Mouse (Mus musculus) heart, embryonic 11.5 days (tissue): ENCODE results near the gene Bmp6. TPM values are rescaled to one million over a fixed set of nuclear protein-coding genes. Genes with fewer than 3 reads are reported as not detected.

ENCODE experiments used
- ATAC-seq: fragments of 200-750 bp; cut with Nextera tagmentation; replicated peaks from 2 replicates; pipeline ENCODE4 v1.8.0; 2017; ENCODE audit warnings: moderate library complexity; ENCODE audit not compliant: insufficient number of reproducible peaks, low FRiP score, low TSS enrichment
- H3K27ac ChIP-seq: fragments of 300-500 bp; sonication (generic); 2 replicates; pipeline ENCODE4 v1.5.1; 2014; ENCODE audit warnings: mild to moderate bottlenecking, low read depth, low read length
- H3K27me3 ChIP-seq: fragments of 300-500 bp; sonication (generic); 2 replicates; pipeline ENCODE4 v1.6.1; 2014; ENCODE audit warnings: mild to moderate bottlenecking, low read length, mixed read lengths; ENCODE audit not compliant: control insufficient read depth, insufficient read depth
- H3K36me3 ChIP-seq: fragments of 300-500 bp; sonication (generic); 2 replicates; pipeline ENCODE4 v1.6.1; 2014; ENCODE audit warnings: mild to moderate bottlenecking, low read length, moderate library complexity, mixed read lengths; ENCODE audit not compliant: control insufficient read depth, insufficient read depth
- H3K4me1 ChIP-seq: fragments of 300-500 bp; sonication (generic); 2 replicates; pipeline ENCODE4 v1.6.1; 2014; ENCODE audit warnings: low read length; ENCODE audit not compliant: control insufficient read depth, insufficient read depth
- H3K4me2 ChIP-seq: fragments of 300-500 bp; sonication (generic); 2 replicates; pipeline ENCODE4 v1.6.1; 2014; ENCODE audit warnings: mild to moderate bottlenecking, moderate library complexity
- H3K4me3 ChIP-seq: fragments of 300-500 bp; sonication (generic); 2 replicates; pipeline ENCODE4 v1.5.1; 2014; ENCODE audit warnings: low read depth, low read length
- H3K9ac ChIP-seq: fragments of 300-500 bp; sonication (generic); 2 replicates; pipeline ENCODE4 v1.6.1; 2014; ENCODE audit warnings: mild to moderate bottlenecking, low read depth, low read length, moderate library complexity
- H3K9me3 ChIP-seq: fragments of 300-500 bp; sonication (generic); replicated peaks from 2 replicates; pipeline ENCODE4 v1.6.1; 2016; ENCODE audit warnings: low read length; ENCODE audit not compliant: control insufficient read depth
- WGBS: fragments of 180-500 bp; shearing (Covaris S2); extraction: QIAGEN DNeasy Blood & Tissue Kit; methylation state at CpG from one replicate; pipeline ENCODE4 v1.1.7; 2014; ENCODE audit not compliant: insufficient replicate concordance; 5-methylcytosine and 5-hydroxymethylcytosine counted together
- polyA plus RNA-seq: library from polyadenylated mRNA; unstranded; fragments of >200 nt; fragmentation: Nextera tagmentation; extraction: Ambion mirVana; gene quantifications from 2 replicates; pipeline ENCODE4 v1.2.1, GENCODE M21; 2014

Gene Bmp6
- polyA plus RNA-seq, 1 experiment from 2014 or later, result 2.6 TPM

DNA sequence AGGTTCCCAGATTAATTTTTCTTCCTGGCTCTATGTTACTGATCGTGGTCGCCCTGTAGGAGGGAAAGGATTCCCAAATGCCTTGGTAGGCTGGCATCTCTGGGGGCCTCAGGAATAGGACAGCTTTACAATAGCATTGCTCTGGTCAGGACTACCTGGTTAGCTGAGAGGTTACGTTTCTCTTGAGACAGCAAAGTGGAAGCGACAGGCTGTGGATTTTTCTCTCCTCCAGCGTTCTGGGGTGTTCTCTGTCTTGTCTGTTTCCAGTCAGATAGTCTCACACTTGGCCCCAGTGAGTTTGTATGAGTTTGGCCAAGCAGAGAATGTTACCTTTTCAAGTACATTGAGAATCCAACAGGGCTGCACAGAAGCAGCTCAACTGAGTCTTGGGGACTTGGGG, 106.5 kb downstream of the Bmp6 start:
- no peak overlapping the region for H3K4me2 ChIP-seq
- 81% methylated on average over 5 of the region's 5 CpGs for WGBS
- no peaks in the 10 kb centered on the region for H3K36me3 ChIP-seq
- H3K4me1 ChIP-seq, result peaks cover 9% of the 10 kb centered on the region; the same call in 1 of the 2 replicates
- no peak overlapping the region for H3K4me3 ChIP-seq
- peak overlapping the region; percentile 55; the same call in 1 of the 2 replicates for H3K27ac ChIP-seq
- no peaks in the 10 kb centered on the region for H3K9me3 ChIP-seq
- no peaks in the 10 kb centered on the region for H3K27me3 ChIP-seq
- ATAC-seq, result no peak
- no peak overlapping the region for H3K9ac ChIP-seq

- Histone ChIP-seq H3K27me3 (no peaks in the 10 kb centered on the region), H3K36me3 (no peaks in the 10 kb centered on the region), H3K27ac (no peak overlapping the region), H3K4me2 (no peak overlapping the region), H3K9ac (no peak overlapping the region), H3K4me3 (no peak overlapping the region), H3K9me3 (no peaks in the 10 kb centered on the region), H3K4me1 (no peaks in the 10 kb centered on the region)
- 69% methylated on average over 1 of the region's 1 CpGs for WGBS
- no peak for ATAC-seq
These were observed 118.5 kb downstream of the Bmp6 start for GRCm38 (mm10) chr13:38463410-38463809.

DNA sequence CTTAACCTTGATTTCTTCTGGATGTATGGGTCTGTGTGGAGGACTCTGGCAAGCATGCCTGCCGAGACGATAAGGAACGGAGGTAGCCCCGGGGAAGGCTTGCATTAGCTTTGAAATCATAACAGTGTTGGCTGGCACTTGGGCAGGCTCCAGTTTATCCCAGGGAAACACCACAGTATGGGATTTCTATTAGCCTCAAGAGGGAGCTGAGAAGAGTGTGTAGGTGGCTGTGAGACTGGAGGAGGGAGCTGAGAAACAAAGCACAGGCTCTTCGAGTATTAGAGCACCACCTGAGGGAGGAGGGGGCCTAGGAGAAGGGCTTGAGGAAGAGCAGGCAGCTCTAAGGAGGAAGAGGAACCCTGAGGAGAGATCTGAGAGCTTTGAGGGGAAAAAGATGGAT, 126.0 kb downstream of the Bmp6 start:
- Histone ChIP-seq H3K4me2 (no peak overlapping the region), H3K4me3 (no peak overlapping the region), H3K9me3 (no peaks in the 10 kb centered on the region), H3K27ac (no peak overlapping the region), H3K27me3 (no peaks in the 10 kb centered on the region), H3K9ac (no peak overlapping the region), H3K4me1 (no peaks in the 10 kb centered on the region), H3K36me3 (no peaks in the 10 kb centered on the region)
- 71% methylated on average over 5 of the region's 5 CpGs for WGBS
- no peak for ATAC-seq

GRCm38 (mm10) chr13:38472636-38473035, 127.7 kb downstream of the Bmp6 start:
- H3K27me3 ChIP-seq, result no peaks in the 10 kb centered on the region
- WGBS, result 76% methylated on average over 4 of the region's 4 CpGs
- no peak overlapping the region for H3K27ac ChIP-seq
- no peaks in the 10 kb centered on the region for H3K36me3 ChIP-seq
- no peak overlapping the region for H3K9ac ChIP-seq
- H3K9me3 ChIP-seq, result no peaks in the 10 kb centered on the region
- no peak overlapping the region for H3K4me3 ChIP-seq
- no peak for ATAC-seq
- no peaks in the 10 kb centered on the region for H3K4me1 ChIP-seq
- no peak overlapping the region for H3K4me2 ChIP-seq

DNA sequence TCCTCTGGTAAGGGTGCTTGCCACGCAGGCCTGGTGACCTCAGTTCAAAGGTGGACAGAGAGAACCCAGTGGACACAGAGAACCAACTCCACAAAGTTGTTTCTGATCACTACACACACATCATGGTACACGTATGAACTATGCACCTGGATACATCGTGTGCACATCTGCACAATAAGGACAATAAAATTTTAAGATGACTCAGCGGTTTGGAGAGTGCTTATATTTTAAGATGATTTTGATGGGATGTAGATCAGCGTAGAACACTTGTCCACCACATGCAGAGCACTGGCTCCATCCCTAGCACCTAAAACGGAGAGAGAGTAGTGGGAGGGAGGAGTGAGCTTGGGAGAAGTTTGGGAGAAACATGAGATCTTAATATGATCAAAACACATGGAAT, 128.6 kb downstream of the Bmp6 start:
- Histone ChIP-seq H3K9me3 (no peaks in the 10 kb centered on the region), H3K36me3 (no peaks in the 10 kb centered on the region), H3K27me3 (no peaks in the 10 kb centered on the region), H3K4me3 (no peak overlapping the region), H3K27ac (no peak overlapping the region), H3K4me1 (no peaks in the 10 kb centered on the region), H3K4me2 (no peak overlapping the region), H3K9ac (no peak overlapping the region)
- WGBS, result 82% methylated on average over 6 of the region's 6 CpGs
- ATAC-seq, result no peak

DNA sequence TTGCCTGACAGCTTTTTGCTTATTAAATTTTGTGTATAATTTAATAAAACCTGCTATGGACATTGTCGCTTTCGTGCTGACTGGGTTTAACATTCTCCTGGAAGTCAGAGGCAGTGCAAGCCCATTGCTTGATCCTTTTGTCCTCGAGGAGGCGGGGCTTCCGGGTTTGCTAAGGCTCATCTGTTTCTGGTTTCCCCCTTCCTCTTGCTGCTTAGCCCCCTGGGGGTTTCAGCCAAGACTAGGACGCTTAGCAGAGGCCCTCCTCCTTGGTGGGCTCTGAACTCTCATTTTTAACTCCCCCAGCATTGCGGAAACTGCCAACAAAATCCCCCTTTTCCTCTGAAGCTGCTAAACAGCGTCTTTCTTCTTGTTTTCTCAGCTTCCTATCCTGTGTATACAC, 132.0 kb downstream of the Bmp6 start:
- H3K9ac ChIP-seq, result no peak overlapping the region
- no peak overlapping the region for H3K4me3 ChIP-seq
- WGBS, result 44% methylated on average over 8 of the region's 8 CpGs
- H3K4me2 ChIP-seq, result no peak overlapping the region
- ATAC-seq, result no peak
- no peak overlapping the region for H3K27ac ChIP-seq
- H3K4me1 ChIP-seq, result no peaks in the 10 kb centered on the region
- H3K9me3 ChIP-seq, result no peaks in the 10 kb centered on the region
- no peaks in the 10 kb centered on the region for H3K27me3 ChIP-seq
- H3K36me3 ChIP-seq, result no peaks in the 10 kb centered on the region

- no peak overlapping the region for H3K27ac ChIP-seq
These were observed 136.1 kb downstream of the Bmp6 start for GRCm38 (mm10) chr13:38481021-38481420.

GRCm38 (mm10) chr13:38484701-38485100, 139.8 kb downstream of the Bmp6 start:
- ATAC-seq, result no peak
- WGBS, result 79% methylated on average over 5 of the region's 5 CpGs
- Histone ChIP-seq H3K36me3 (no peaks in the 10 kb centered on the region), H3K9me3 (no peaks in the 10 kb centered on the region), H3K4me2 (no peak overlapping the region), H3K27me3 (no peaks in the 10 kb centered on the region), H3K4me1 (0 out of 2 replicates have a peak, but pooled peaks cover 3% of the 10 kb centered on the region), H3K4me3 (no peak overlapping the region), H3K27ac (no peak overlapping the region), H3K9ac (no peak overlapping the region)

More at GRCm38 (mm10) chr13:38481021-38481420, 136.1 kb downstream of the Bmp6 start:
- no peaks in the 10 kb centered on the region for H3K36me3 ChIP-seq
- no peak overlapping the region for H3K9ac ChIP-seq
- 60% methylated on average over 7 of the region's 7 CpGs for WGBS
- H3K4me3 ChIP-seq, result no peak overlapping the region
- H3K27me3 ChIP-seq, result no peaks in the 10 kb centered on the region
- H3K9me3 ChIP-seq, result no peaks in the 10 kb centered on the region
- no peak for ATAC-seq
- H3K4me1 ChIP-seq, result 0 out of 2 replicates have a peak, but pooled peaks cover 3% of the 10 kb centered on the region
- H3K4me2 ChIP-seq, result no peak overlapping the region

DNA sequence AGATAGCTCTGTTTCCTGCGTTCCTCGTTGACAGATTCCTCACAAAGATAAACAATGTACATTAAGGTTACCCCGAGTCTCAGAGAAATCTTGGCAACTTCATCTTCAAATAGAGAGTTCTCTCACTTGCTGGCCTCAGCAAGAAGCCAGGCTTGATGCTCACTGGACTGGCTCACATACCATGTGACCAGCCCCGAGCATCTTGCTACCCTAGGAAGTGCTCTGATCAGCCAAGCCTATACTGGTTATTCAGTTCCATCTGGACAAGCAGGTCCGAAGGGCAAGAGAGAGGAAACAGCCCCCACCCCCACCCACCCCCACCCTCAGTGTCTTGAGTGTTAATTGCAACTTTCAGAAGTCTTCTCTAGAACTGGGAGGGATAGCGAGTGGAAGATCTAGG, 141.9 kb downstream of the Bmp6 start:
- Histone ChIP-seq H3K9ac (no peak overlapping the region), H3K27me3 (no peaks in the 10 kb centered on the region), H3K4me1 (0 out of 2 replicates have a peak, but pooled peaks cover 3% of the 10 kb centered on the region), H3K27ac (no peak overlapping the region), H3K4me2 (no peak overlapping the region), H3K4me3 (no peak overlapping the region), H3K9me3 (no peaks in the 10 kb centered on the region), H3K36me3 (no peaks in the 10 kb centered on the region)
- no peak for ATAC-seq
- 80% methylated on average over 6 of the region's 6 CpGs for WGBS
